Mouse (Mus musculus): Measurements from ENCODE around the gene Myo5a. TPM values are rescaled to one million over a fixed set of nuclear protein-coding genes. Genes with fewer than 3 reads are reported as not detected.

Gene Myo5a
- total and polyA plus RNA-seq, 3 experiments, result 2.5 to 11.9 (median 9.4) TPM

DNA sequence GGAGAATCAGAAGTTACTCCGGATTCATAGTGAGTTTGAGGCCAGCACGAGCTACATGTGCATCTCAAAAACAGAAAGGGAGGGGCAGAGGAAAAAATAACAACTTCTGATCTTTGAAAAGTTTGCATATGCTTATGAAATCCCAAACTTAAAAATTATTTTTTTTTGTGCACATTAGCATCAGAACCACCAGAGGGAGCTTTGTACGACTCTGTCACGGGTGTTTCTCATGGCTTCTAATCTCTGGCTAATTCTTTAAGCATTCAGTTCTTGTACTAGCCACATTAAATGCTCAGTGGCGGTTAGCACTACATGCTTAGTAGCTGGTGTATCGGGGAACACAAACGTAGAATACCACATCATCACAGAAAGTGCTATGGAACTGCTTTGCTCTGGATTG, 37.7 kb upstream of the Myo5a start:
- WGBS, result 48% methylated on average over 7 of the region's 7 CpGs
- intact Hi-C loops (cut with DNase I), result no loop called here
- TF ChIP-seq EP300 (IDR thresholded peaks at IDR 0.05; ENCODE audit: insufficient read depth, low read depth, low read length), result no peak
- peak; percentile 69 for TF ChIP-seq CTCF (IDR thresholded peaks at IDR 0.05)
- no peaks in the 10 kb centered on the region for H3K4me1 ChIP-seq (ENCODE audit: control insufficient read depth, insufficient read depth, low read length)
- DNase-seq, result no peak
- H3K27ac ChIP-seq, result no peak overlapping the region
- H3K27me3 ChIP-seq (ENCODE audit: control insufficient read depth, insufficient read depth, low read length), result no peaks in the 10 kb centered on the region
- no peak overlapping the region for H3K4me3 ChIP-seq
- no peaks in the 10 kb centered on the region for H3K79me2 ChIP-seq (replicated peaks; ENCODE audit: control insufficient read depth, insufficient read depth, low read length)
- H3K36me3 ChIP-seq (ENCODE audit: control insufficient read depth, insufficient read depth, low read length), result no peaks in the 10 kb centered on the region
- H3K9ac ChIP-seq (ENCODE audit: low read depth, low read length), result no peak overlapping the region

DNA sequence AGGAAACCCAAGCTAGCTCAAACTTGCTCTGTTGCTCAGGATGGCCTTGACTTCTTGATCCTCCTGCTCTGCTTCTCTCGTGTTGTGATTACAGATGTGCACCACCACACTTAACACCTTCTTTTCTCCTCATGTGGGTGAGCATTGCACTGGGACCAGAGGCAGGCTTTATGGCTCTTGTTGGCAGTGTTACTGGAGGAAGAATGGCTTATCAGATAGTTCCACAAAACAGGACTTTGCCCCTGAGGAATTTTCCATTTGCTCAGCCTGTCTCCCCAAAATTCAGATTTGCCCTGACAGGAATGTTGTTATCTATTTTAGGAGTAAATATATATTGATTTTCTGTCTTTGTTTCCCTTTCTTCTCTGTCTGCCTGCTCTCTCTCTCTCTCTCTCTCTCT, 36.1 kb upstream of the Myo5a start:
- no peaks in the 10 kb centered on the region for H3K27me3 ChIP-seq (ENCODE audit: control insufficient read depth, insufficient read depth, low read length)
- TF ChIP-seq CTCF (IDR thresholded peaks at IDR 0.05), result no peak
- no peak for TF ChIP-seq POLR2A (IDR thresholded peaks at IDR 0.05; ENCODE audit: insufficient read depth, low read depth, low read length)
- TF ChIP-seq EP300 (IDR thresholded peaks at IDR 0.05; ENCODE audit: insufficient read depth, low read depth, low read length), result no peak
- WGBS, result 29% methylated on average over 1 of the region's 1 CpGs
- H3K79me2 ChIP-seq (replicated peaks; ENCODE audit: control insufficient read depth, insufficient read depth, low read length), result no peaks in the 10 kb centered on the region
- no peak overlapping the region for H3K9ac ChIP-seq (ENCODE audit: low read depth, low read length)
- peaks cover 3% of the 10 kb centered on the region for H3K4me1 ChIP-seq (ENCODE audit: control insufficient read depth, insufficient read depth, low read length)
- DNase-seq, result no peak
- intact Hi-C loops (cut with DNase I), result loop anchor here (5.0 kb wide), 2 partner anchors 82 to 127 kb away; partner anchors contain the start of gene Fam214a
- H3K36me3 ChIP-seq (ENCODE audit: control insufficient read depth, insufficient read depth, low read length), result peaks cover 6% of the 10 kb centered on the region; the same call in 1 of the 2 replicates
- H3K4me3 ChIP-seq, result no peak overlapping the region
- no peak overlapping the region for H3K27ac ChIP-seq

DNA sequence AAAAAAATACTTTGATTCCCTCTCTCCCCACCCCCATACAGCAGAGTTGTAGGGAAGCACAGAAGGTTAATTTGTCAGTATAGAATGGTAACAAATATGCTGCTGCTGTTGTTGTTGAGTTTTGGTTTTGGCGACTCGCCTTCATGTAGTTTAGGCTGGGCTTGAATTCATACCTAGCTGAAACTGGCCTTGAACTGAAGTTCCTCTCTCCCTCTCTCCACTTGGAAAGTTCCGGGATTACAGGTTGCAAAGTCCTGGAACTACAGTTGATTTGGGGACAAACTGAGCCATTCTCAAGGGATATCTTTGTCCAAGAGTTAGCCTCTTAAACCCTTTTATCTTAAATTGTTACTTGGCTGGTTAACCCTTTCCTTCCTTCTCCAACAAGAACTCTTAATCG, 34.9 kb upstream of the Myo5a start:
- Histone ChIP-seq H3K9ac (ENCODE audit: low read depth, low read length) (no peak overlapping the region), H3K4me1 (ENCODE audit: control insufficient read depth, insufficient read depth, low read length) (peaks cover 4% of the 10 kb centered on the region), H3K36me3 (ENCODE audit: control insufficient read depth, insufficient read depth, low read length) (peaks cover 14% of the 10 kb centered on the region), H3K79me2 (replicated peaks; ENCODE audit: control insufficient read depth, insufficient read depth, low read length) (no peaks in the 10 kb centered on the region; the same call in 1 of the 2 replicates), H3K27ac (no peak overlapping the region), H3K4me3 (no peak overlapping the region), H3K27me3 (ENCODE audit: control insufficient read depth, insufficient read depth, low read length) (no peaks in the 10 kb centered on the region)
- intact Hi-C loops (cut with DNase I), result loop anchor here (5.0 kb wide), 2 partner anchors 84 to 129 kb away; partner anchors contain the start of gene Fam214a
- no peak for DNase-seq
- 67% methylated on average over 4 of the region's 4 CpGs for WGBS
- TF ChIP-seq EP300 (IDR thresholded peaks at IDR 0.05; ENCODE audit: insufficient read depth, low read depth, low read length) (no peak), CTCF (IDR thresholded peaks at IDR 0.05) (no peak), POLR2A (IDR thresholded peaks at IDR 0.05; ENCODE audit: insufficient read depth, low read depth, low read length) (no peak)

DNA sequence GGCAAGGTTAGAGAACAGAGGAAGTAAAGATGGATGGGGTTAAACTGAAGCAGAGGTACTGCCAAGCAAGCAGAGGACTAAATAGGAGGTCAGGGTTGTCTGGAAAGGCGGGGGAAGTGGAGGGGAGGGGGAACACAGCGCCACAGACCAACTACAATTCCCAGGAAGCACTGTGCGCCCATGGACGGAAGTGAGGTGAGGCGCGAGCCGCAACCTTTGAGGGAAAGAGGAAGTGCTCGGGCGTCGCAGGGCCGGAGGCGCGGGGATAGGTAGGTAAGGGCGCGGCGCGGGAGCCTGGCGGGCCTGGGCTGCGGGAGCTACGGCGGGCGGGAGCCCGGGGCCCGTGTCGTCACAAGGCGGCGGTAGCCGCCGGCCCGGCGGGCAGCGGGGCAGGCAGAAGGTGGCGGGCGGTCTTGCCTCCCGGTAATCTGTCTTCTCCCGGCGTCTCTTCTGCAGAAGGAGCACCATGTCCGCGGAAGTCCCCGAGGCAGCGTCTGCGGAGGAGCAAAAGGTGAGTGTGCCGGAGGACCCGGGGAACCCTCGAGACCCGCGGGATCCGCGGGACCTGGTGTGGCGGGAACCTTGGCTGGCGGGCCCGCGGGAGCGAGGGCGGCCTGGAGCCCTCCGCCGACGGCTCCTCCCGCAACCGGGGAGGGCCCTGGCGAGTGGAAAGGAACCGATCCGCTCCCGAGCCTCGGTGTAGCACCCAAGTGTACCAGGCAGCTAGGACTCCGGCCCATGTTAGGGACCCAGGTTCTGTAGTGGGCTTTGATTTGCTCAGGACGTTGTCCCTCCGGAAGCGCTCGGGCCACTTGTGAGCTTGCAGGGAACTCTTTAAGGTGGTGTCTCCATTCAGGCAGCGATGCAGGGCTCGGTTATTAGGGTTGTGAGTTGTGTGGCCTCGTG, 33.1 kb upstream of the Myo5a start, which contains the start of gene Arpp19:
Arpp19 (plus strand) TSS at position 164 of the 906 bp plus-strand sequence.
- Histone ChIP-seq H3K27ac (peak within 1 kb of the TSS; percentile 78), H3K4me1 (ENCODE audit: control insufficient read depth, insufficient read depth, low read length) (peaks cover 4% of the 10 kb centered on the region), H3K4me3 (peak within 1 kb of the TSS; percentile 88), H3K9ac (ENCODE audit: low read depth, low read length) (peak within 1 kb of the TSS; percentile 92), H3K36me3 (ENCODE audit: control insufficient read depth, insufficient read depth, low read length) (peaks cover 18% of the 10 kb centered on the region), H3K27me3 (ENCODE audit: control insufficient read depth, insufficient read depth, low read length) (no peaks in the 10 kb centered on the region), H3K79me2 (replicated peaks; ENCODE audit: control insufficient read depth, insufficient read depth, low read length) (no peaks in the 10 kb centered on the region; the same call in 1 of the 2 replicates)
- TF ChIP-seq POLR2A (IDR thresholded peaks at IDR 0.05; ENCODE audit: insufficient read depth, low read depth, low read length), result peak; percentile 77
- TF ChIP-seq EP300 (IDR thresholded peaks at IDR 0.05; ENCODE audit: insufficient read depth, low read depth, low read length), result 0 out of 2 replicates have a peak, but pooled peaks have one; percentile 34
- TF ChIP-seq CTCF (IDR thresholded peaks at IDR 0.05), result 0 out of 2 replicates have a peak, but pooled peaks have one; percentile 15
- DNase-seq, result peak; percentile 81 to 89
- intact Hi-C loops (cut with DNase I), result loop anchor here (5.0 kb wide), 2 partner anchors 85 to 130 kb away; partner anchors contain the start of gene Fam214a
- WGBS, result under 1% methylated on average over 70 of the region's 73 CpGs

DNA sequence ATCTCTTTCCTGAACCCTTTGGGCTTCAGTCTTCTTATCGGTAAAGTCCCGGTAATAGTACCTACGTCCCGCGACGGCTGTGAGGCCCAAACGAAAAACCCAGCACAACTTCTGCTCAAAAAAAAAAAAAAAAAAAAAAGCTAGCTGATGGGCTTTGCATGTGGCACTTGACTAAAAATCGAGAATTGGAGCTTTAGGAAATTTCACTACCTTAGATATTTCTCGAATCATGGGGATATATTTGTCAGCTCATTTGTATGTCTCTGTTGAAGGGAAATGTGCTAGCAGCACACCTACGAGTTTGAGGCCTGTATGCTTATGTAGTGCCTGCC, 32.5 kb upstream of the Myo5a start:
- Histone ChIP-seq H3K4me3 (peak overlapping the region; percentile 88), H3K79me2 (replicated peaks; ENCODE audit: control insufficient read depth, insufficient read depth, low read length) (peaks cover 2% of the 10 kb centered on the region; the same call in 1 of the 2 replicates), H3K9ac (ENCODE audit: low read depth, low read length) (peak overlapping the region; percentile 92), H3K4me1 (ENCODE audit: control insufficient read depth, insufficient read depth, low read length) (peaks cover 4% of the 10 kb centered on the region), H3K36me3 (ENCODE audit: control insufficient read depth, insufficient read depth, low read length) (peaks cover 18% of the 10 kb centered on the region), H3K27ac (peak overlapping the region; percentile 78), H3K27me3 (ENCODE audit: control insufficient read depth, insufficient read depth, low read length) (no peaks in the 10 kb centered on the region)
- WGBS, result under 1% methylated on average over 10 of the region's 10 CpGs
- DNase-seq, result no peak
- TF ChIP-seq EP300 (IDR thresholded peaks at IDR 0.05; ENCODE audit: insufficient read depth, low read depth, low read length), result no peak
- TF ChIP-seq POLR2A (IDR thresholded peaks at IDR 0.05; ENCODE audit: insufficient read depth, low read depth, low read length), result no peak
- intact Hi-C loops (cut with DNase I), result loop anchor here (5.0 kb wide), 2 partner anchors 86 to 131 kb away; partner anchors contain the start of gene Fam214a

DNA sequence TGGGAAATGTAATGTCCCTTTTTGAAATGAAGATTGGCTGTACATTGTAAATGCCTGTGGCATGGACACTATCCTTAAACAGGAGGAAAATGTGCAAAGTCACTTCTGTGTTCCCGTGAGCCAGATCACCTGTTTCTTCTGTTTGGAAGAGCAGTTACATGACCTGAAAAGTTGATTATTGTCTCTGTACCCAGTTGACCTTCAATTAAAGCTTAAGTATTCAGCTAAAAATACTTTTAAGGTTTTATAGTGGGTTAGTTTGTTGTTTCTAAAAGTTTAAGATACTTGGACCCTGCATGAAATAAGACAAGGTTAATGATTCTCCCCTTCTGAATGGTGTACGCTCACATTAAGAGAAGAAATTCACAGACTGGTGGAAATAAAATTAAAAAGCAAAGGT, 30.2 kb upstream of the Myo5a start:
- DNase-seq, result no peak
- H3K4me1 ChIP-seq (ENCODE audit: control insufficient read depth, insufficient read depth, low read length), result peaks cover 4% of the 10 kb centered on the region
- H3K4me3 ChIP-seq, result no peak overlapping the region
- intact Hi-C loops (cut with DNase I), result no loop called here
- TF ChIP-seq EP300 (IDR thresholded peaks at IDR 0.05; ENCODE audit: insufficient read depth, low read depth, low read length) (no peak), POLR2A (IDR thresholded peaks at IDR 0.05; ENCODE audit: insufficient read depth, low read depth, low read length) (no peak), CTCF (IDR thresholded peaks at IDR 0.05) (no peak)
- peak overlapping the region; percentile 18; the same call in 1 of the 2 replicates for H3K27ac ChIP-seq
- no peak overlapping the region for H3K9ac ChIP-seq (ENCODE audit: low read depth, low read length)
- no peaks in the 10 kb centered on the region for H3K27me3 ChIP-seq (ENCODE audit: control insufficient read depth, insufficient read depth, low read length)
- WGBS, result 80% methylated on average over 2 of the region's 2 CpGs
- H3K79me2 ChIP-seq (replicated peaks; ENCODE audit: control insufficient read depth, insufficient read depth, low read length), result peaks cover 3% of the 10 kb centered on the region
- H3K36me3 ChIP-seq (ENCODE audit: control insufficient read depth, insufficient read depth, low read length), result peaks cover 20% of the 10 kb centered on the region

Measured in heart, adult 2 months (tissue).